Comparison of ENCODE assay signal across 8 mouse cellular contexts in genomic region chr9:106210853-106211609, GRCm38 (mm10). TPM values are rescaled to one million over a fixed set of nuclear protein-coding genes. Genes with fewer than 3 reads are reported as not detected.
DNase-seq lines count a peak whose midpoint lies in the region; ATAC-seq lines count a peak whose summit lies in the region.

No protein-coding gene starts in this region.

- DNase-seq in heart, postnatal 10 days, result no peak
- DNase-seq in ZHBTc4 (ENCODE audit: low read depth, low spot score), result peak; percentile 93
- DNase-seq in induced T-regulatory cell, adult 2 months (ENCODE audit: low read depth), result peak; percentile 61
- DNase-seq in adrenal gland, adult 2 months, result no peak
- no peak for DNase-seq in layer of hippocampus, postnatal 14 days (ENCODE audit: low spot score in 2 of 2)
- no peak for DNase-seq in left cerebral cortex, adult 18-20 months (ENCODE audit: low spot score in 2 of 2)

- H3K9me3 ChIP-seq in heart, embryonic 12.5 days (replicated peaks), result no peaks in the 10 kb centered on the region
- no peaks in the 10 kb centered on the region for H3K9me3 ChIP-seq in neural tube, embryonic 13.5 days

- H3K4me3 ChIP-seq in heart, embryonic 12.5 days, result peak overlapping the region; percentile 30
- H3K4me3 ChIP-seq in neural tube, embryonic 13.5 days, result peak overlapping the region; percentile 32; the same call in 1 of the 2 replicates

- ATAC-seq in heart, embryonic 12.5 days (ENCODE audit: insufficient number of reproducible peaks, low FRiP score), result no peak
- ATAC-seq in neural tube, embryonic 13.5 days (ENCODE audit: low read depth), result no peak

- H3K4me2 ChIP-seq in heart, embryonic 12.5 days, result peak overlapping the region; percentile 68
- peak overlapping the region; percentile 54 for H3K4me2 ChIP-seq in neural tube, embryonic 13.5 days

- H3K27ac ChIP-seq in heart, embryonic 12.5 days (ENCODE audit: poor library complexity, severe bottlenecking), result peak overlapping the region; percentile 6; the same call in 1 of the 2 replicates
- H3K27ac ChIP-seq in neural tube, embryonic 13.5 days (replicated peaks), result 0 out of 2 replicates have a peak overlapping the region, but pooled peaks have one; percentile 38

- WGBS in heart, embryonic 12.5 days, result 53% methylated on average over 9 of the region's 9 CpGs
- WGBS in neural tube, embryonic 13.5 days, result 33% methylated on average over 9 of the region's 9 CpGs

- H3K27me3 ChIP-seq in heart, embryonic 12.5 days (replicated peaks), result no peaks in the 10 kb centered on the region
- no peaks in the 10 kb centered on the region for H3K27me3 ChIP-seq in neural tube, embryonic 13.5 days

- H3K9ac ChIP-seq in heart, embryonic 12.5 days, result peak overlapping the region; percentile 59; the same call in 1 of the 2 replicates
- H3K9ac ChIP-seq in neural tube, embryonic 13.5 days, result peak overlapping the region; percentile 68

- H3K36me3 ChIP-seq in heart, embryonic 12.5 days, result peaks cover 58% of the 10 kb centered on the region
- H3K36me3 ChIP-seq in neural tube, embryonic 13.5 days, result peaks cover 55% of the 10 kb centered on the region

- intact Hi-C loops in heart, postnatal 10 days (cut with DNase I), result loop anchor here (5.0 kb wide), 2 partner anchors 39 to 66 kb away; partner anchors contain the start of gene Wdr82

- H3K4me1 ChIP-seq in heart, embryonic 12.5 days (replicated peaks), result peaks cover 26% of the 10 kb centered on the region
- H3K4me1 ChIP-seq in neural tube, embryonic 13.5 days (replicated peaks), result peaks cover 29% of the 10 kb centered on the region

RNA-seq across cellular contexts. Expression of gene Twf2, which starts 8.1 kb away (rescaled TPM):
- 52.9 and 53.9 TPM in 2 replicates for polyA plus RNA-seq in heart, embryonic 12.5 days (2016; fragmentation: Nextera tagmentation; extraction: Ambion mirVana)
- total RNA-seq in heart, postnatal 10 days (2021), result 100 to 1,000 TPM; 112 to 132 TPM
- 54.1 and 57.1 TPM in 2 replicates for polyA plus RNA-seq in neural tube, embryonic 13.5 days (2015; fragmentation: Nextera tagmentation; extraction: Ambion mirVana)
- total RNA-seq in adrenal gland, adult 2 months (2021), result 100 to 1,000 TPM in 1 of 2 experiments, 10 to 100 TPM in 1; 75.8 to 128 TPM
- 121 and 125 TPM in 2 replicates for polyA plus RNA-seq in adrenal gland, adult 2 months (2012; rRNA removed)
- 10 to 100 TPM; 49.2 to 49.7 TPM for total RNA-seq in layer of hippocampus, postnatal 14 days (2021)
- 10 to 100 TPM; 50.9 to 60.8 TPM for total RNA-seq in left cerebral cortex, adult 18-20 months (2021)

RNA-seq across cellular contexts. Expression of gene Tlr9, which starts 11.4 kb away (rescaled TPM):
- polyA plus RNA-seq in heart, embryonic 12.5 days (2016; fragmentation: Nextera tagmentation; extraction: Ambion mirVana), result not detected in 2 replicates
- under 1 TPM; 0.72 to 0.79 TPM for total RNA-seq in heart, postnatal 10 days (2021)
- not detected in 2 replicates for polyA plus RNA-seq in neural tube, embryonic 13.5 days (2015; fragmentation: Nextera tagmentation; extraction: Ambion mirVana)
- 1 to 10 TPM in 1 of 2 experiments, under 1 TPM in 1; 0.84 to 1.4 TPM for total RNA-seq in adrenal gland, adult 2 months (2021)
- polyA plus RNA-seq in adrenal gland, adult 2 months (2012; rRNA removed), result 2.5 and 2.7 TPM in 2 replicates
- 1 to 10 TPM; 1.2 to 1.6 TPM for total RNA-seq in layer of hippocampus, postnatal 14 days (2021)
- total RNA-seq in left cerebral cortex, adult 18-20 months (2021), result under 1 TPM; 0.91 to 0.95 TPM

RNA-seq across cellular contexts. Expression of gene Ppm1m, which starts 11.5 kb away (rescaled TPM):
- 30.7 and 34.1 TPM in 2 replicates for polyA plus RNA-seq in heart, embryonic 12.5 days (2016; fragmentation: Nextera tagmentation; extraction: Ambion mirVana)
- total RNA-seq in heart, postnatal 10 days (2021), result 10 to 100 TPM; 15.4 to 19.5 TPM
- 18.7 and 22.8 TPM in 2 replicates for polyA plus RNA-seq in neural tube, embryonic 13.5 days (2015; fragmentation: Nextera tagmentation; extraction: Ambion mirVana)
- 100 to 1,000 TPM in 1 of 2 experiments, 10 to 100 TPM in 1; 84.6 to 135 TPM for total RNA-seq in adrenal gland, adult 2 months (2021)
- 216 and 273 TPM in 2 replicates for polyA plus RNA-seq in adrenal gland, adult 2 months (2012; rRNA removed)
- total RNA-seq in layer of hippocampus, postnatal 14 days (2021), result 10 to 100 TPM; 15.4 to 15.8 TPM
- total RNA-seq in left cerebral cortex, adult 18-20 months (2021), result 10 to 100 TPM; 19.0 to 22.3 TPM

RNA-seq across cellular contexts. Expression of gene Alas1, which starts 37.4 kb away (rescaled TPM):
- polyA plus RNA-seq in heart, embryonic 12.5 days (2016; fragmentation: Nextera tagmentation; extraction: Ambion mirVana), result 129 and 133 TPM in 2 replicates
- 100 to 1,000 TPM; 492 to 534 TPM for total RNA-seq in heart, postnatal 10 days (2021)
- polyA plus RNA-seq in neural tube, embryonic 13.5 days (2015; fragmentation: Nextera tagmentation; extraction: Ambion mirVana), result 96.8 and 101 TPM in 2 replicates
- 1,000 to 10,000 TPM; 1,496 to 1,691 TPM for total RNA-seq in adrenal gland, adult 2 months (2021)
- polyA plus RNA-seq in adrenal gland, adult 2 months (2012; rRNA removed), result 1,137 and 1,435 TPM in 2 replicates
- 100 to 1,000 TPM; 153 to 174 TPM for total RNA-seq in layer of hippocampus, postnatal 14 days (2021)
- 100 to 1,000 TPM; 135 to 137 TPM for total RNA-seq in left cerebral cortex, adult 18-20 months (2021)

RNA-seq across cellular contexts. Expression of gene Wdr82, which starts 40.3 kb away (rescaled TPM):
- 23.6 and 23.7 TPM in 2 replicates for polyA plus RNA-seq in heart, embryonic 12.5 days (2016; fragmentation: Nextera tagmentation; extraction: Ambion mirVana)
- total RNA-seq in heart, postnatal 10 days (2021), result 10 to 100 TPM; 72.2 to 81.4 TPM
- 27.7 and 29.6 TPM in 2 replicates for polyA plus RNA-seq in neural tube, embryonic 13.5 days (2015; fragmentation: Nextera tagmentation; extraction: Ambion mirVana)
- total RNA-seq in adrenal gland, adult 2 months (2021), result 10 to 100 TPM; 66.8 to 75.8 TPM
- polyA plus RNA-seq in adrenal gland, adult 2 months (2012; rRNA removed), result 50.5 and 67.4 TPM in 2 replicates
- 100 to 1,000 TPM; 138 to 146 TPM for total RNA-seq in layer of hippocampus, postnatal 14 days (2021)
- 100 to 1,000 TPM; 128 to 136 TPM for total RNA-seq in left cerebral cortex, adult 18-20 months (2021)

Comparison
In these comparisons a context has a peak if more than half of its experiments do, and no peak if none do; other contexts are left out.
1. DNase-seq: peak in ZHBTc4 (single experiment) and induced T-regulatory cell, adult 2 months (single experiment); none in heart, postnatal 10 days (0 of 2), adrenal gland, adult 2 months (single experiment), layer of hippocampus, postnatal 14 days (0 of 2) and left cerebral cortex, adult 18-20 months (0 of 2).